Mouse (Mus musculus) adrenal gland, postnatal 10 days (tissue): Measurements from ENCODE around the gene Man2b1. TPM values are rescaled to one million over a fixed set of nuclear protein-coding genes. Genes with fewer than 3 reads are reported as not detected.
"Not testable (repeated sequence)": the region's sequence is repeated elsewhere in the genome, so short reads cannot be mapped to it uniquely, and the experiment has no call there.

Source experiments
- DNase-seq: peaks from one replicate; pipeline ENCODE4 v3.0.0; 2021; ENCODE audit warnings: mixed read lengths
- total RNA-seq, 2 experiments: library from RNA; stranded (reverse); gene quantifications; 2 replicates each; pipeline ENCODE4 v1.2.3; 2021

The Man2b1 gene
- total RNA-seq, 2 experiments from 2014 or later, result 52.7 to 56.6 TPM

DNA sequence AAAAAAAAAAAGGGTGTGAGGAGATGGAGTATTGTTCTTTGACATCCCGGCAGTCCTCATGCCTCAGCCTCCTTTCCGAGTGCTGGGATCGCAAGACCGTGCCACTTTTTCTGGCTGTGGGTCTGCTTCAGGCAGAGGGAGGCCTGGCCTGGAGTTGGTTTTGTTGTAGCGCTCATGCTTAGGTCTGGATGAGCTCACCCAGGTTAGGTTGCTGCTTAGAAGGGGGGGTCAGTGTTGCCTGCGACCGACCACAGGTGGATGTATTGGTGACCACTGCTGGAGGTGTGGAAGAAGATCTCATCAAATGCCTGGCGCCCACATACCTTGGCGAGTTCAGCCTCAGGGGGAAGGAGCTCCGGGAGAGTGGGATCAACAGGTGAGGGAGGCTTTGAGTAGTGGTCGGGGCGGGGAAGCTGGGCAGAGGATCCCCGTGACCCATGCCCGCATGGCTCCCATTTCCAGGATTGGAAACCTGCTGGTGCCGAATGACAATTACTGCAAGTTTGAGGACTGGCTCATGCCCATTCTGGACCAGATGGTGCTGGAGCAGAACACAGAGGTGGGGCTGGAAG lies 9.9 kb upstream of the Man2b1 start:
- DNase-seq, result no peak

DNA sequence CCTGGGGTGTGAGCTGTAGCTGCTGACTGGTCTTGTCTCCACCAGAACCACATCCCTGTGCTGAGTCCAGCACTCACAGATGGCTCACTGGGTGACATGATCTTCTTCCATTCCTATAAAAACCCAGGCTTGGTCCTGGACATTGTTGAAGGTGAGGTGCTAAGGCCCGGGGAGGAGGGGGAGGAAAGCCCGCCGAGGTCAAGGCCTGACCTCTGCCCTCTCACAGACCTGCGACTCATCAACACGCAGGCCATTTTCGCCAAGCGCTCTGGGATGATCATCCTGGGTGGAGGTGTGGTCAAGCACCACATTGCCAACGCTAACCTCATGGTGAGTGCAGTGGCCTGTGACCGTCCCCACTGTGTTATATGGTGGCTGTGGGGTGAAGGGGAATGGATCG lies 8.9 kb upstream of the Man2b1 start:
- no peak for DNase-seq

DNA sequence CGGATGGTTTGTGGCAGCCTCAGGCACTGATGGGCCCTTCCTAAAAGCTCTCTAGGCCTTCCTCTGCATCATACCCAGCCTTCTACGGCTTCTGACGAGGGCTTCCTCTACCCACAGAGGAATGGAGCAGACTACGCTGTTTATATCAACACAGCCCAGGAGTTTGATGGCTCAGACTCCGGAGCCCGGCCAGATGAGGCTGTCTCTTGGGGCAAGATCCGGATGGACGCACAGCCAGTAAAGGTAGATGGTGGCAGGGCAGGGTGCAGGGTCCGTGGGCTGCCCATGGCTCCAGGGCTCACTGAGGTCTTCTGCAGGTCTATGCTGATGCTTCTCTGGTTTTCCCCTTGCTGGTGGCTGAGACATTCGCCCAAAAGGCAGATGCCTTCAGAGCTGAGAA lies 8.5 kb upstream of the Man2b1 start:
- DNase-seq, result no peak

DNA sequence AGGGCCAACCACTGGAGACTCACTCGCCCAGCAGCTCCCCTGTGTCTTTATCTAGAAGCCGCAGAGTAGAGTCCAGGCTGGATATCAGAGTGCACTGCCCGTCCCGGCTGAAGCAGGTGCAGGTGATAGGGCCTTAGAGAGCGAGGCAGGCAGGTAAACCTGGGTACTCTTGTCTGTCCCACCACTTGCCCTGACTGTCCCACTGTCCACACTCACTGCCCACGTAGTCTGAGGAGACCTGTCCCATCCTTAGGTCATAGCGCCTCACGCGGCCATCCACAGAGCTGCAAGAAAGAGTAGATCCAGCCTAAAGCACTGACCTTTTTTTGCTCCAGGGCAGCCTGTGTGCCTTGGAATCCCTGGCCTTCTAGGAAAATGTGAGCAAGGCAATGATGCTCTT lies 7.1 kb upstream of the Man2b1 start:
- DNase-seq, result peak; percentile 53

DNA sequence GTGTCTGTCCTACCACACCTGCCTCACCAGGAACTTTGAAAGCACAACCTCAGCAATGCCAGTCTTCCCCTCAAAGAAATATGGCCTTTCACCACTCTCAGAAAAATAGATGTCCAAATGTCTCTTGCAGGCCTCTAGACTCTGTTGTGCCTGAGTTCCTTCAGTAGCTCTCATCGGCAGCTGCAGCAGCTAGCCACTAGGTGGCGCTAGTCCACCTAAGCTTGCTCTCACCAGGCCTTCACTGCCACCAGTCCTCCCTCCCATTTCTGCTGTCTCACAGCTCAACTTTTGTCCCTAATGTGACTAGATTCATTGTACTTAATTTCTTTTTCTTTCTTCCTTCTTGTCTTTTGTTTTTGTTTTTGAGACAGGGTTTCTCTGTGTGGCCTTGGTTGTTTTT lies 6.1 kb upstream of the Man2b1 start:
- DNase-seq, result peak; percentile 85

DNA sequence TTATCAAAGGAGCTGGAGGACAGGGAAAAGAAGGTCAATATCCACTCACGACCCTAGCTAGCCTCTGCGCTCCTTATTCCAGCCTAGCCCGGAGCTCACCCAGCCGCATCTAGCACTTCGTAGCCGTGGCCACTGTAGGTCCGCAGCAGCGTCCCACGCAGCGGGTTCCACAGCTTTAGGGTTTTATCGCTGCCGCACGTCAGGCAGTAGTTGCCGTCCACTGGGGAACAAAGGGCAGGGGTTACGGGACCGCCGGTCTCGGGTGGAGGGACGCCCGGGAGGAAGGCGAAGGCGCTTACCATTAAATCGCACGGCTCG lies 2.9 kb upstream of the Man2b1 start:
- no peak for DNase-seq

DNA sequence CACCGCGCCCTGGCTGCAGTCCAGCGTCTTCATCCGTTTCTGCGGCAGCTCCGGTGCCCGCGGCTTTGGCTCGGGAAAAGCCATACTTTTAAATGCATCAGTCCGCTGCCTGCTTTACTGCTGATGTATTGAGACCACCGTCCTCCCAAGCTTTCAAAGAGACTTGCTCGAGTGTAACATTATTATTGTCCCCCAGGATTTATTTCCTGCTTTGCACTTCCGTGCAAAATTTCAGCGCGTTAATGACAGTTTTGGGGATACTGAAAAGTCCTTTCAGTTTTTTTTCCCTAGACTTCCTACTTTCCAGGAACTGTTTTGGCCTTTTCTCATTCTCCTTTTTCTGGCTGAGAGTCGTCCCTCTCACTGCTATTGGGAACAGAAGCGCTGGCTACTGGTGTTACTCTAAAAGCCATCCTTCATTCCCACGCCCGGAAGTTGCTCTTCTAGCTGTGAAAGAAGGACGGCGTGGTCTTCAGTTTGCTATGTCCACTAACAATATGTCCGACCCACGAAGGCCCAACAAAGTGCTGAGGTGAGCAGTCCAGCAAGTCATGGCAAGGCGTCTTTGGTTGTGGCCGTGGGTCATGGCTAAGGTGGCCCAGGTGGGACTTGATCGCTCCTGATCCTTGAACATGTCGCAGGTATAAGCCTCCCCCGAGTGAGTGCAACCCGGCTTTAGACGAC lies 2.4 kb upstream of the Man2b1 start, which contains the start of gene Wdr83os:
TSS of gene Wdr83os (plus strand) at position 209 of the 684 bp plus-strand sequence.
- DNase-seq, result peak; percentile 65

DNA sequence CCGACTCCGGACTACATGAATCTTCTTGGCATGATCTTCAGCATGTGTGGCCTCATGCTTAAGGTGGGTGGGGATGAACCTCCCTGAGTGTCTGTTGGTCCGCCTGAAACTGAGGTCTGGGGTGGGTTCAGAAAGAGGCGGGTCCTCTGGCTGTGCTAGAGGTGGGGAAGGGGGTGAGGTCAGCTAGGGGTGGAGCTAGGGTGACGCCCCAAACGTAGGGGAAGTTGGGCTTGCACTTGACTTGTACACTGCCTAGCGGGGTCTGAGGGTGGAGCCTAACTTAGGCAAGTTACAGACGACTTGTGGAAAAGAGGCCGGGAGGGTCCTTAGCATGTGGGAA lies 1.9 kb upstream of the Man2b1 start, which contains the start of gene Wdr83:
TSS of gene Wdr83 (minus strand) at position 91 of the 340 bp plus-strand sequence.
- DNase-seq, result peak; percentile 54

DNA sequence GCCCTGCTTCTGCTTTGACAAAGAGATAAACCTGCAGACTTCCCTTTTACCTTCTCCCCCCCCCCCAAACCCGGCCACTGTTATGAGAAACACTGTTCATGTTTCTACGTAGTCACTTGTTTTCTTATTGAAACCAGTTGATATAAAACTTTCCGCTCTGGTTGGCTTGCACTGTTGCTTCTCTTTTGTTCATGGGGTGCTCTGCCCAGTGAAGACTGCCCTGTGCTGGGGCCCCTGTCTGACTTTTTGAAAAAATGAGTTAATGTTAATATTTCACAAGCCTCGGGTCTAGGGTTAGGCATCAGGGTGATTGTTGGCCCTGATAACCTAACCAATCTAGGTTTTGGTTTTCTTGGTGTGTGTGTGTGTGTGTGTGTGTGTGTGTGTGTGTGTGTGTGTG lies 901 bp upstream of the Man2b1 start:
- DNase-seq, result not testable (repeated sequence)

DNA sequence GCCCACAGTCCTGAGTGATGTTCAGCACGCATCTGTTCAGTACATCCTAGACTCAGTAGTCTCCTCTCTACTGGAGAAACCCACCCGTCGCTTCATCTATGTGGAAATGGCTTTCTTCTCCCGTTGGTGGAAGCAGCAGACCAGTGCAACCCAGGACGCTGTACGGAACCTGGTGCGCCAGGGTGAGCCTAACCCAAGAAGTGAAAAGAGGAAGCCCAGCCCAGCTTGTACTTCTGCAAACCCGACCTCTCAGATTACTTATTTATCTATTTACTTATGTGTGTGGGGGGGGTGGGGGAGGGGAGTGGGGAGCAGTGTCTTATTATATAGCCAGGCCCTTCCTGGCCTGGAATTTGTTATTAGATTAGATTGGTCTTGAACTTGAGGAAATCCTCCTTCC lies 1.6 kb downstream of the Man2b1 start:
- DNase-seq, result no peak

DNA sequence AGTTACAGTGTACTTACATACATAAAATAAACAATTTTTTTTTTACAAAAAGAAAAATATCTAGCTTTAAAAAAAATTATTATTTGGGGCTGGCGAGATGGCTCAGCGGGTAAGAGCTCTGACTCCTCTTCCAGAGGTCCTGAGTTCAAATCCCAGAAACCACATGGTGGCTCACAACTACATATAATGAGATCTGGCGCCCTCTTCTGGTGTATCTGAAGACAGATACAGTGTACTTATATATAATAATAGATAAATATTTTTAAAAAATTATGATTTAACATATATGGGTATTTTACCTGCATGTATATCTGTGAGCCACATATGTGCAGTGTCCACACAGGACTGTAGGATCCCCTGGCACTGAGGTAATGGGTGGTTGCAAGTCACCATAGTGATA lies 3.2 kb downstream of the Man2b1 start:
- DNase-seq, result no peak

DNA sequence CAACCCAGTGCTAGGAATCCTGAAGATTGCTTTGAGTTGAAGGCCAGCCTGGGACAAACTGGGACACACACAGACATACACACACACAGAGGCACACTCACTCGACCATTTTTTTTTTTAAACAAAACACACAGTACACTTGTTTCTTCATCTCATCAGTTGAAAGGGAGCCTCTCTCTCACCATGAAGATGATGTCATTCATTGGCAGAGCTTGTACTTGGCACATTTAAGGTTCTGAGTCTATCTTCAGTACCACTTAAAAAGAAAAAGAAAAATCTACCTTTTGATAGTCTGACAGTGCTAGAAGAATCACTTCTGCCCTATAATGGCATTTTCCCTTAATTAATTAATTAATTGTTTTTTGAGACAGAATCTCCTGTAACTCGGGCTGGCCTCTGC lies 5.7 kb downstream of the Man2b1 start:
- no peak for DNase-seq

DNA sequence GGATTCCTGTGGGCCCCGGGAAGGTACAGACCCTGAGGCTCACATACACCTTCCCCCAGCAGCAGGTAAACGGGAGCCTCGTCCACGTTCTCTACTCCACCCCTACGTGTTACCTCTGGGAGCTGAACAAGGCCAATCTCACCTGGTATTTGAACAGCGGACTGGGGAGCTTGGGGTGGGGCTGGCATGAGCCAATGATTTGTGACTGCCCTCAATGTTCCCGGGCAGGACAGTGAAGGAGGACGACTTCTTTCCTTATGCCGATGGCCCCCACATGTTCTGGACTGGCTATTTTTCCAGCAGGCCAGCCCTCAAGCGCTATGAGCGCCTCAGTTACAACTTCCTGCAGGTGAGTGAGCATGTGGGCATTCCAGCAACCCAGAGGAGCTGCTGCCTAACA lies 7.8 kb downstream of the Man2b1 start:
- no peak for DNase-seq

DNA sequence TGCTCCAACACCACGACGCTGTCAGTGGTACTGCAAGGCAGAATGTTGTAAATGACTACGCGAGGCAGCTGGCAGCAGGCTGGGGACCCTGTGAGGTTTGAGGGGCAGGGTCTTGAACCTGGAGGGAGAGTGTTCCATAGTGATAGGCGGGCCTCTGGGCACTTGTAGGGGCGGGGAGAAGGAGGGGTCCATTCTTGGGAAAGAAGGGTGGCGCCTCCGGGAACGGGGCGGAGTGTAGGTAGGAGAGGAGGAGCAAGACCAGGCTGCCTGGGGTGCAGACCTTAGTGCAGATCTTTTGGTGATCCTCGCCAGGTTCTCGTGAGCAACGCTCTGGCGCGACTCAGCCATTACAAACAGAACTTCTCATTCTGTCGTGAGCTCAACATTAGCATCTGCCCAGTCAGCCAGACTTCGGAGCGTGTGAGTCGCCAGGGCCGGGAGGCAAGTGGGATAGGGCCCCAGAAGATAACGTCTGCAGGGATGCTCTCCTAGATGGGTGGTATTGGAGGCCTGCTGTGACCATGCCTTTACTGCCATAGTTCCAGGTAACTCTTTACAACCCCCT lies 8.5 kb downstream of the Man2b1 start:
- no peak for DNase-seq

DNA sequence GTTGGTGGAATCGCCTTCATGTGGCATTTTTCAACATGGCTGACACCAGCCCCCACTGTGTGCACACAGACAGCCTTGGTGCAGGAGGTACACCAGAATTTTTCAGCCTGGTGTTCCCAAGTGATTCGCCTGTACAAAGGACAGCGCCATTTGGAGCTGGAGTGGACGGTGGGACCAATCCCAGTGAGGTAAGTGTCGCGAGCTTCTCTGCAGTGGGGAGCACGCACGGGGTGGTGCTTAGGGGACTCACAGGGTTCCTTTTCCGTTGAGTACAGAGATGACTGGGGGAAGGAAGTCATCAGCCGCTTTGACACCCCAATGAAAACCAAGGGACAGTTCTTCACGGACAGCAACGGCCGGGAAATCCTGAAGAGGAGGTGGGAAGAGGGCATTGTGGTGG lies 12.0 kb downstream of the Man2b1 start:
- no peak for DNase-seq

DNA sequence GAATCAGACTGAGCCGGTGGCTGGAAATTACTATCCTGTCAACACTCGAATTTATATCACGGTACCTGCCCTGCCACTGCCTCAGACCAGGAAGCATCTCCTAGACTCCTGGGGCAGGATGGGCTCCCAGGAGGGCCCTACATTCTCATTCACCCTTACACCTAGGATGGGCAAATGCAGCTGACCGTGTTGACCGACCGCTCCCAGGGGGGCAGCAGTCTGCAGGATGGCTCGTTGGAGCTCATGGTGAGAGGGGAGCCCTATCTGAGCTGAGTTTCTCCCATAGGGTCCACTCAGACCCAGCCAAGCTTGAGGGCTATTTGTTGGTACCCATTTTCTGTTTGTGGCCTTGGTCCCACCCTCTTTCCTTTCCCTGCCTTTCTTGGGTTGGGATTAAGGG lies 12.5 kb downstream of the Man2b1 start:
- DNase-seq, result no peak

DNA sequence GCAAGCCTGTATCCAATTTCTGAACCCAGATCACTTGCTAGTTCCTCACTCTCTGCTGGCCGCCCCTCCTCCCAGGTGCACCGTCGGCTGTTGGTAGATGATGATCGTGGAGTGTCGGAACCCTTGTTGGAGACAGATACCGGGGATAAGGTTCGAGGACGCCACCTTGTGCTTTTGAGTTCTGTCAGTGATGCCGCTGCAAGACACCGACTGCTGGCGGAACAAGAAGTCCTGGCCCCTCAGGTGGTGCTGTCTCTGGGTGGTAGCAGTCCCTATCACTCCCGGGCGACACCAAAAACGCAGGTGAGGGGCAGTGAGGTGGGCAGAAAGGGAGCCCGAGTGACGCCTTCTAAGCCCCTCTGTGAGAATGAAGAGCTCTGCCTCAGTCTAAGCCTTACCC lies 13.1 kb downstream of the Man2b1 start:
- no peak for DNase-seq

DNA sequence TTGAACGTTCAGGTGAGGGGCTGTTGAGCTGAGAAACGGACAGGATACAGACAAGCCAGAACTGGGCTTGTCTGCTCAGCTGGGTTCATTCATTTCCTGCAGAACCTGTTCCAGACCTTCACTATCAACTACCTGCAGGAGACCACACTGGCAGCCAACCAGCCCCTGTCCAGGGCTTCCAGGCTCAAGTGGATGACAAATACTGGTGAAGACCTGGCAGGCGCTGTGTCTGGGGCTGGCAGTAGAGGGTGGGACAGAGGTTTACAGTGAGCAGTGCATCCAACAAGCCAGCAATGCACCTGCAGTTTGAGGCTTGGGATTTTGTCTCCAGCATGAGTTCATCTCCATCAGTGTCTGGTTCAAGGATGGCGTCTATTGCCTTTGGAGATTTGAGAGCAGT lies 13.8 kb downstream of the Man2b1 start:
- DNase-seq, result no peak

DNA sequence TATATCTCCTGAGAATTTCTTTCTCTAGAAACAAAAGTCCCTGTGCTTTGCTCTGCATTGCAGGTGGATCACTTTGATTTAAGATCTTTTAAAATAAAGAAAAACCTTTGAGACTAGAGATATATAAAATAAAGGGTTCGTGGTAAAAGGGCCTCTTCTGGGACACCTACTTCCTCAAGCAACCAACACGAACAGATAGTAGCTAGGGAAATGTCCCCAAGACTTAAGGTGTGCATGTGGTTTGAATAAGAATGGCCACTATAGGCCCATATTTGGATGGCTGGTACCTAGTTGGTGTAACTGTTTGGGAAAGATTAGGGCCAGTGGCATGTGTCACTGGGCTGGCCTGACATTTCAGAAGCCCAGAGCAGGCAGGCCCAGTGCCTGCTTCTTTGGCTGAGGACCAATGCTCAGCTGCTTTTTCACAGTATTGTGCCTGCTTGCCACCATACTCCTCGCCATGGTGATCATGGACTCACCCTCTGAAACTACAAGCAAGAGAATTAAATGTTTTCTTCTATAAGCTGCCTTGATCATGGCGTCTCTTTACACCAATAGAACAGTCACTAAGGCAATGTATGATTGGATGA lies 17.1 kb downstream of the Man2b1 start:
- no peak for DNase-seq

DNA sequence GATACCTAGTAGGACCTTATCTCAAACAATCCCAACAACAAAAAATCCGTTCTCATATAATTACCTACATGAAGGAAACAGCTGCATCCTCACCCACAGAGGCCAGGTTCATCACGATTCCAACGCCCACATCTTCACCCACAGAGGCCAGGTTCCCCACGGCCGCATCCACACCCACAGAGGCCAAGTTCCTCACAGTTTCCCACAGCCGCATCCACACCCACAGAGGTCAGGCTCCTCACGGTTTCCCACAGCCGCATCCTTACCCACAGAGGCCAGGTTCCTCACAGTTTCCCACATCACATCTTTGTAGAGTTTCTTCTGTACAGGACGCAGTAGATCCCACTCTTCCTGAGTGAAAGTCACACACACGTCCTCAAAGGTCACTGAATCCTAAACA lies 30.2 kb downstream of the Man2b1 start:
- no peak for DNase-seq

DNA sequence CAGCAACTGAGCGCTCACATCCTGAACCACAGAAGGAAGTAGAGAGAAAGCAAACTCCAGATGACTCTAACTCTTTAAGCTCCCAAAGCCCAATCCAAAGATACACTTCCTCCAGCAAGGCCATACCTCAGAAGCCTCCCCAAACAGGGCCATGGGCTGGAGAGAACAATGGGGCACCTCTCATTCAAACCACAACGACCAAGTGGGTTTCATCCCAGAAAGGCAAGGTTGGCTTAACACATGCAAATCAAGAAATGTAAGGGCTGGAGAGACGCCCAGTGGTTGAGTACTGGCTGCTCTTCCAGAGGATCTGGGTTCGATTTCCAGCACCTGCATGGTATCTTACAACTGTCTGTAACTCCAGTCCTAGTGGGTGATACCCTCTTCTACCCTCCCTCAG lies 32.4 kb downstream of the Man2b1 start:
- DNase-seq, result no peak

DNA sequence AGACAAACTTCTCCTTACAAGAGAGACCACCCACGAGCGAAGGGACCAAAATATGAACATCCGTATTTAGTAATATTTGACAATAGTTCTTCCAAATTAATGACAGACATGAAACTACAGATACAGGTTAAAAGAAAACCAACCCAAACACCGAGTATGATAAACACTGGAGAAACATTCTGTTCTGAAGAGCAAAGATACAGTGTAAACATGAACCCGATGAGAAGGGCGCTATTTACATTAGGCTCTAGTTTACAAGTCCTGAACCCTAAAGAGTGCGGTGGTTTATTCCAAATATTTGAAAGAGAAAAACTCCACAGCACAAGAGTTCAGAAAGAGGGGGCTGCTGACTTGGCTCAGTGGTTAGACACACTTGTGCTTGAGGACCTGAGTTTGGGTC lies 33.9 kb downstream of the Man2b1 start:
- no peak for DNase-seq

DNA sequence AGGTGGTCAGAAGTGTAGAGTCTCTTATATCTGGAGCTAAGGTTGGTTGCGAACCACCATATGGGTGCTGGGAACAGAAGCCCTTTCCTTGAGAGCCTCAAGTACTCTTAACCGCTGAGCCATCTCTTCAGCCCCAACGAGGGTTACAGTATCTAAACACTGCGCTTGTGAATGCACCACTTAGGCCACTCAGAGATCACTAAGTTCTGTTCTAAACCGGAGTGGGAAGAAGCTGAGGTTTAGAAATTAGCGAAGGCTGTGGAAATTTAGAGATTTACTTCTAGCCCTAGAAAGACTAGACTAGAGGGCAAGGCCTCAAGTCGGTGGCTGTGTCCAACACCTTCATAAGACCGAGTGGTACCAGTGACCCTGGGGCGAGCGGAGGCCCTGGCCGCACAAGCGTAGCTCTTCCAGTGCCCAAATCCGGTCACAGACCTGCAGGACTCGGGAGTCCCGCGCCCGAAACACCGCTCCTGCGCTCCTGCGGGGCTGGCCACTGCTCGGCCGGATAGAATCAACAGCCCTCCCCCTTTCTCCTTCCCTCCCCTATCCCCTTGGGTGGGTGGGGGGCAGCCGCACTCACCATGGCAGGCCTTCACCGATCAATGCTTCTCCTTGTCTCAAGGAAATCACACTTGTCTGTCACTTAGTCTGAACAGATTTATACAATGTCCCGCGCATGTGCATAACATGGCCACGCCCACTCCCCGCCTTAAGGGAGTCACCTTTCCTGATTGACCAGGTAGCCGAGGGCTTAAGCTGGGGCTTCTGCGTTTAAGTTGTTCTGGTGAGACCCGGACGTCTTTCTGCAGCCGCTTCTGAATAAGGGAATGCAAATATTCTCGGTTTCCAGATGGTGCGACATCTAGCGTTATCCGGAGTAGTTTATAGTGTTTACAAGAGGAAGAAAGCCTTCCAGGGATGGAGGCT lies 36.2 kb downstream of the Man2b1 start:
- DNase-seq, result peak; percentile 89
